Mouse (Mus musculus) cerebellum, adult 11-12 months (tissue): ENCODE results near the gene Elavl4.

Source experiments
- DNase-seq: peaks from one replicate; pipeline ENCODE4 v3.0.0; 2022

The Elavl4 gene

DNA sequence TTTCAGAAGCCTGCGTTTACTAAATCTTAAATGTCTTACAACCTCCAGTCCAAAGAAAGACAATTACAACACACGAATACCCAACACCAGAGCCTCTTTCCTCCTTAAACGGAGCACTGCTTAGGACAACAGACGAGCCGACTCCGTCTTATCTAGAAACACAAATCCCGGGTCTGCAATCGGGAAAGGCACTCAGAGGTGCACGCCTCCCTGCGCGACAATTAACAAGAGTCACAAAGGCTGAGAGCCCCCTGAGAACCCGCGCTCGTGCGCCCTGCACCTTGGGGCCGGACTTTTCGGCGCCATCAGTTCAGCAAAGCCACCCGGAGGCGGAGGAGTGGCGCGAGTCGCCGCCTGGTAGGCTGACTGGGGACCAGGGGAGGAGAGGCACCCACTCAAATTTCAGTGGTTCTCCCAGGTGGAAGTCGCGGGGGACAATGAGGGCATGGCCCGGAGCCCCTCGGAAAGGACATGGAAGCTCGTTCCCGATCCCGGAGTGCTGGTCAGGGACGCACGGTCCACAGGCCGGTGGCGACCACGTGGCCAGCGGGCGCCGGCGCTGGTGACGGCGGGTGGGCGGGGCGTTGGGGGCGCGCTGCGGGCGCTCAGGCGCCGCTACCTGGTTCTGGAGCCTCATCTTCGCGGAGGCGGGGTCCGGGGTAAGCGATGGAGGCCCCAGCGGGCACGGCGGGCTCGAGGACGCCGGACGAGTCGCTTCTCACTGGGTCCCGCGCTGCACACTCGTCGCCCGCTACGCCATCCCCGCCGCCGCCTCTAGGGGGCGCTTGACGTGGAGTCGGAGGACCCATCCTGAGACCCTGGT lies at the start of gene Elavl4:
Elavl4 (minus strand) TSS at position 732 of the 823 bp plus-strand sequence.
- peak; percentile 69 for DNase-seq

DNA sequence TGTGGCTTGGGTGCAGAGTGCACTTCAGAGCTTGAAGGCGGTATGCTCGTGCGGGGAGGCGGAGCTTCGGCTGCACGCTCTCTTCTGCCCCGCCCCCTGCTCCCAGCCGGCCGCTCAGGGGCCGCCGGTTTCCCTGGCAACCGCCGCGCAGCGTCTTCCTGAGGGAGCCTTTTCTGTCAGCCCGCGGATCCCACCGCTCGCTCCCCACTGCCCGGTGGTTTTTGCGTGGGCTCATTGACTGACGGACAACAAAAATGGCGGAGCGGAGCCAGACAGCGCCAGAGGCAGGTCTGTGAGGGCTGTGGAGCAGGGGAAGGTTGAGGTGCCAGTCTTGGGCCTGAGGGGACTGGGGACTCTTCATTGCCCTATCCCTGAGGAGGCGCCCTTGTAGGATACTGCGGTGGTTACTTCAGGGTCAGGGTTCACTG lies 45.9 kb upstream of the Elavl4 start, which contains the start of gene Agbl4:
Agbl4 (plus strand) TSS at position 44 of the 428 bp plus-strand sequence.
- peak; percentile 31 for DNase-seq

DNA sequence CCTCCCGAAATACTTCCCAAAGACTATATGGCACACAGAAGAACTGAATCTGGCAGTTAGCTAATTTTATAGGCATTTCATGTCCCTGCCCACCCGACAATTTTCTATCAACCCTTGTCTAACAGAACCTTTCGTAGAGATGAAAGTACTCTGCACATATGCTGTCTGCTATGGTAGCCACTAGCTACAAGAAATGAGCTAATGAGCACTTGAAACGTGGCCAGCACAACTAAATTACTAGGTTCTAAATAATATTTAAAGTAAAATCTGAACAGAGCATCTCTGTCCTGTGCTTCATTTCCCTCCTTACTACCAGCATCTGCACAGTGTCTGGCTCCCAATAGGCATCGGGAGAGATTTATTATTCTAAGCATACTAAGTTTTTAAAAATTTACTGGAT lies 44.5 kb upstream of the Elavl4 start:
- no peak for DNase-seq

DNA sequence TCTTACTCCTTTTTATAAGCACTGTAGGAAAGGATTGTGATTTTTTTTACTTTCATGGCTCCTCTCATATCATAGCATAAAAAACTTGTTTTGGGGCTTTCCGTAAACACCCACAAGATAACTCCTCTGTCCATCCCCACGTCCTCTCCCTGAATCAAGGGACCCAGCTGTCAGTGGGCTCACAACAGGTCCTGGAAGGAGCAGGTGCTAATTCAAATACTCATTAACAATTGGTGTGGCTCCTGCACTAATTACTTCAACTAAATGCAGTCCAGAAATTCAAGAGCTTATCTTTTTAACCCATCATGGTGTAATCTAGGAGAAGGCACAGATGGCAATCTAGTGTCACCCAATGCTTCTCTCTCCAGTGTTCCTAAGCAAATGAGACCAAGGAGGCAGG lies 8.9 kb upstream of the Elavl4 start:
- DNase-seq, result no peak

DNA sequence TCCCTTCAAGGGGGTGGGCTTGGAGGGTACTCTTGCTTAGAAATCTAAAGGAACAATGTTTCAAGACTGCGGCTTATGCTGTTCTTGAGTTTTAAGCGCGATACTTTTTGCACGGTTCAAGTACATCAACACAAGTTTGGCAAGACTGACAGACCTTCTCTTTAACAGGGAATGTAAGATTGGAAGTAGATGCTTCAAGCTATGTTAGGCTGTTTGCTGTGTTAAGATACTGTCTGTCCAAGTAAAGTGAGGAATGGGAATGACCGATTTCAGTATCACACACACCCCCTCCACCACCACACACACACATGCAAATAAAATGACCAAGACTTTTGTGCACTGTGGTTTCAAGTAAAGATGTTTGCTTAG lies 276 bp upstream of the Elavl4 start:
- no peak for DNase-seq

DNA sequence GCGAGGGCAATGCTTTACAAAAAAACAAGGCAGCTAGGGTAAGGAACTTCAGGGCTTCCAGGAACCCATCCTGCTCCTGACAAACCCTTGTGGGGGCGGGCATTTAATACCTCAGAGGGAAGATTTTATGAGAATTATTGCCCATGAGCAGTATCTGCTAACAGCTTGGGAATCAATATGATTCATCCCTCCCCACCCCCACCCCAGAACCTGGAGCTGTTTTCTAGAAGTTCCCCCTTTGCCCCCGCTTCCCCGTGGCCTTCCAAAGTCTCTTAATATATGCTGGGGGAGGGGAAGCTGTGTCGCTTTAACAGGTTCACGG lies 892 bp downstream of the Elavl4 start:
- DNase-seq, result no peak

DNA sequence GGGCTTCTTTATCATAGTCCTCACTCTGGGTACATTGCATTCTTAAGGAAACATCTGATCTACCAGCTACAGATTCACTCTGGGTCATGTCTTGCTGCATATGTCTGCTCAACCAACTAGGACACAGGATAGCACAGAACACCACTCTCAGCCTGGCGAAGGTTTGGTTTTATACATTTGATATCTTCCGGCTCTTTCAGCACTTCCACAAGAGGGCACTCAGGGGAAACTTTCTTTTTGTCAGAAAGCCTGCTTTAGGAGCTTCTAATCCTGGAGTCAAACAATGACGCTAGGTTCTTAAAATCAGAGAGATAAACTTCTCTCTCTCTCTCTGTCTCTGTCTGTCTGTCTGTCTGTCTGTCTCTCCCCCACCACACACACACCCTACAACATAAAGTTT lies 27.8 kb downstream of the Elavl4 start:
- no peak for DNase-seq

DNA sequence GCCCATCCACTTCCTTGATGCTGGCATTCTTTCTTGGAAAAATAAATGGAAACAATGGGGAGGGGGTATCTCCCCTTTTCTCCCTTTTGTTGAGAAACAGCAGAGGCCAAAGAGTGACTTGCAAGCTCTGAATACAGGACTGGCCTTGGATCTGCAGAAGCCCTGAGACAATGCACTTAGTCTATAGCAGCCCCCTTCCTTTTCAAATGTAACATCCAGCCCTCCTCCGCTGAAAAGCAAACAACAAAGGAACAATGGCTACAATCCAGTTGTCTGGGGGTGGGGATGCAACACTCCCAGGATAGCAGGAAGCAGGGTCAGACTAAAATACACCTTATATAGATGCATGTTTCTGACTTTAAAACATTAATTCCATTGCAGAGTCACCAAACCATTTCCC lies 39.6 kb downstream of the Elavl4 start:
- no peak for DNase-seq

DNA sequence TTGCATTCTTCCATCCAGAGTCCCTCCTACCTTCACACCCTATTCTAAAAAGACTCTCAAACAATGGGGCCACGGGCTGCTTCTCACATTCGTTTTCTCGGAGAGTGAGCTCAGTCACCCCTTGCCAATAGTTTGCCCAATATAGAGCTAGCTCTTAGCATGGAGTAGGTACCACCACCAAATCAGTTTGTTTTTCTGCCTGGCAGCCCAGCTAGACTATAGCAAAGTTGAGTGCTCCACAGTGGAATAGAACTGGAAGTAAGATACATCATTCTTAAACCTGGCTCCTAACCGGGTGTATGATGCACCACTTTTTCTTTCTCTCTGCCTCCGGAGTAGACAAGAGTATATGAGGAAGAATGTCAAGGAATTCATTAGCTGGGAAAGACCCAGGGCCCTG lies 44.7 kb downstream of the Elavl4 start:
- DNase-seq, result no peak

DNA sequence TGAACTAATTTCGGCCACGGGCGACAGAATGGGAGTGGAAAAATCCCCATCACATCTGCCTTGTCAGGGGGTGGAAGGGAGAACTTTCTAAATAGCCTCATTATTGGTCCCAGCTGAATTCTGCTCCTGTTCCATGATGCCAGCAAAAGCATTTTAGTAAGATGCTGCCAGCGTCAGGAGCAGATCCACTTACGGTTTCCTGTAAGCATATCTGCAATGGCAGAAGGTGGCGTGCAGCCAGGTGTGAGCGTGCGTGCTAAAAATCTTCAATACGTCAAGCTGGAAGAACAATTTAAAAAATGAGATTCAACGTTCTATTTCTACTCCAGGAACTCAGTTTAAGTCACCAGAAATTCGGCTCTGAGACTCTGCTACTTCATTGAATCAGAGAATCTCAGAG lies 45.1 kb downstream of the Elavl4 start:
- no peak for DNase-seq

DNA sequence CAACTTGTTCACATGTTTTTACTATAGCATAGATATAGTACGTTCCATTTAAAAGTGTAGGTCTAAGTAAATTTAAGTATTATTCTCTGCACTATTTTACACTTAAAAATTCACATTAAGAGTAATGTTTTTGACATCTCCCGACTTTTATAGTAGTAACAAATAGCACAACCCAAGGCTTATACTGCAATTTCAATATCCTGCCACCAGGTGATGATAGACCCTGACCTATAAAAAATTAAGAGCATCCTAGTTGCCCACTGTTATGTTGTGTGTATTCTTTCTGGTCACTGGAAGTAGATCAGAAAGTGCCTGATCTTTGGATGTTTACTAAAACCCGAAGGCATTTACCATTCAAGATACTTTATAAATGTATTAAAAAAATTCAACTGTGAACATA lies 55.9 kb downstream of the Elavl4 start:
- no peak for DNase-seq

DNA sequence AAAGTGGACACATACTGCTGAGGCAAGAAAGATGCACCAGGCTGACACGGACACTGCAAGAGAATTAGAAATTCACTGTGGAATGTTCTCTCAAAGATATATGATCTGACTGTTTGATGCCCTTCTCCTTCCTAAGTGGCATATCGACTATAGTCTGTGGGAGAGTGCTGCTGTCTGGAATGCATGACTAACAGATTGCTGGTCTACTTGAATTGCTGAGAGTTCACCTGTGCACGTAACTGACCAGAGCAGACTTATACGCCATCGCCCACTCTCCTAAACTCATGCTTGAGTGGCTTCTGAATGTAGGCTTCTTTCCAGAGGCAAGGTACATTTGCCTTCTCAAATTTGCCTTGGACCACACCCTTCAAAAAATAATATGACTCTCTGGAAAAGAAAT lies 58.5 kb downstream of the Elavl4 start:
- no peak for DNase-seq

DNA sequence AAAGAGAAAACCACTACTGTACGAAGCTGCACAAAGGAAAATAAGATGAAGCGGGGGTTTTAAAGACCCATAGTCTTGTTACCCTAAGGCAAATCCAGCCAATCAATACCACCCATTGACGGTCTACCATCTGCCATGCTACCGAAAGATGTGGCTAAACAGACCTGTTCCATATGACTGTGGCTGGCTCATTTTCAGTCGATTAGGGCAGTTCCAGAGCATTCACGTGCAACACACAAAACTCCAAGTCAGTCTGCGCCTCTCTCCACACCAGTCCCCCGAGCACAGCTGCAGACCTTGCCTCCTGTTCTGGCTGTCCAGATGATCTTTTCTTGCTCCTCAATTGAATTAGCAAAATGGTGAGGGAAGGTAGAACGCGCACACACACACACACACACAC lies 59.2 kb downstream of the Elavl4 start:
- no peak for DNase-seq

DNA sequence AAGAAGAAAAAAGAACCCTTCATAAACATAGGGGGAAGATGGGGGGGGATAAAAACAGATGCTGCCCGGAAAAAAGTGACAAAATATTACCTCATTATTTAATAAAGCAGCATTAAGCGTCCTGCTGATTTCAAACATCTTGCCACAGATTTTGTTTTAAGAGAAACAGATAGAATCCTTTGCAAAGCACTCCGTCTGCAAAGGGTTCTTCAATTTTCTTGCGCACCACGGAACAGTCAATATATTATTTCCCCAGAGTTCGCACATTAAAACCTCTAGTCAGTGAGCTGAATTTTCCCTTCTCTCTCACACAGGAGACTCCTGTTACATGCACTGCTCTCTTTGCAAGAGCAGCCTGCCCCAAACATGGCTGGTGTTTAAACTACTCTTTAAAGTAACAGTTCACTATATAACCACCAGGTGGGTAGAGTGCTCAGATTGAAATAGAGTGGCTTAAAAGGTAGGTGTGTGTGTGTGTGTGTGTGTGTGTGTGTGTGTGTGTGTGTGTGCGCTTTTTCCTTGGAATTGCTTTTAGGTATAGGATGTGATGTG lies 61.1 kb downstream of the Elavl4 start:
- DNase-seq, result peak; percentile 36

DNA sequence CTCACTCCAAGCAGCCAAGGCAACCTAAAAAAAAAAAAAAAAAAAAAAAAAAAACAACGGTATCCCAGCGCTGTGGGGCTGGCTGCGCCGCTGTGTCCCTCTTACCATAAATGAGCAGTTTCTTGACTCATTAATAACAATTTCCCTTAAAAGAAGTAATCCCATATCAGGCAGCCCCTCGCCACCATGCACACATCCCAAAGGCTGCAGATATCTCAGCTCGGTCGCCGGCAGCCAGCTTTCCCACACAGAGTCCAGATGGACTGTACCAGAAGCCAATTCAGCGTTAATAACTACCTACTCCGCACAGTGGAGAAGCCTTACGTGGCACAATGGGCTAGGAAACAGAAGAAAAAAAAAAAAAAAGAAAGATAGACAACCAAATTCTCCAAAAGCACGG lies 61.7 kb downstream of the Elavl4 start:
- peak; percentile 75 for DNase-seq

DNA sequence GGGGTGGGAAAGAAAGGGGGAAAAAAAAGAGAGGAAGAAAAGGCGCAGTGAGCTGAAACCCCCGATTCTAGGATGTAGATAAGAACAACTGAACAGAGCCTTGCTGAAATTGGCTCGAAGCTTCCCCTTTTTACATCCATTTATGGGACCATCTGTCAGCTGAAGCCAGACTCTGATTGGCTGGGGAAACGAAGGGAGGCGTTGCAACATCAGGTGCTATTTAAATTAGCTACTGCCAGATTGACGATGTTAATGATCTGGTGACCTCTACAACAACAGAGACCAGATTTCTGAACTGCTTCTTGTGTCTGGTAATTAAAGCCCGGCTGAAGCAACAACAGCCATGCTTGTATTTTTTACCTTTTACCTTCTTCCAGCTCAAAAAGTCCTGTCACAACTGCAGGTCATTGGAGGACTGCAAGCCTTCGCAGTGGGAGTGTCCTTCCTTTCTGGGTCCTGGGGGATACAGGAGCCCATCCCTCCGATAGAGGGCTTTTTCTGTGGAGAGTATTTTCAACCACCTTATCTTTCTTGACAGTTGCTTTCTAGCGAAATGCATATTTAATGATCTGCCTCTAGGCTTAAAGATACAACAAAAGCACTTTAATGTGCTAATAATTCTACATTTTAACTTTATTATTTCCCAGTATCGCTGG lies 64.2 kb downstream of the Elavl4 start:
- DNase-seq, result peak; percentile 84

DNA sequence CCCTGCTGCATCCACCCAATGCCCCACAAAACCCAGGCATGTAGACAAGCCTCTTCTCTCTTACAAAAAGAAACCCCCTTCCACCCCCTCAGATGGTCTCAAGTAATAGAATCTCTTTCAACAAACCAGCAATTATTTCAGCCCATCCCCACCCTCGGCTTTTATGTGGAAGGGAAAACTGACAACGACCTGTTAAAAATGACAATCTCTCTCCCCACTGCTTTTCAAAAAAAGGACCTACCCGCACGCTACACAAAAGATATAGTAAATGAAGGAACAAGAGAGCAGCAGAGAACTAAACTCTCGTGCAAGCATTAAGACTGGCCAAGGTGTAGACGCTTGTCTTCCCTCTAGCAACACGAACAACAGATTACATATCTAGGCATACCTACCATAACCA lies 64.9 kb downstream of the Elavl4 start:
- no peak for DNase-seq

DNA sequence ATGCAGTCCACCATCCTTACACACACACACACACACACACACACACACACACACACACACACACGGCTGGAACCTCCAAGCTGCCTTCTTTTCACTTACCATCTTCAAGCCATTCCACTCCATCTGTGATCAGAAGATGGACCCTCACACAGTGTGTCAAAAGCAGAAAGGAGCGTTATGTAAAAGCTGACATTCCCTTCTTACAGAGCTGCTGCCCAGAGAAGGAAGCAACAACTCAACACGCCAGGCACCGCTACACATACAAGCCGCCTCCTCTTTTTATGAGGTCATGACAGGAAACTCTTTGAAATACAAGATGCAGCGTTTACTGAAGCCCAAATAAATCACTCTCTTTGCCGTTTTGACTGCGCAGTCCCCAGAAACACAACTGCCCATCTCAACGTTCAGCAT lies 65.3 kb downstream of the Elavl4 start:
- DNase-seq, result peak; percentile 71

DNA sequence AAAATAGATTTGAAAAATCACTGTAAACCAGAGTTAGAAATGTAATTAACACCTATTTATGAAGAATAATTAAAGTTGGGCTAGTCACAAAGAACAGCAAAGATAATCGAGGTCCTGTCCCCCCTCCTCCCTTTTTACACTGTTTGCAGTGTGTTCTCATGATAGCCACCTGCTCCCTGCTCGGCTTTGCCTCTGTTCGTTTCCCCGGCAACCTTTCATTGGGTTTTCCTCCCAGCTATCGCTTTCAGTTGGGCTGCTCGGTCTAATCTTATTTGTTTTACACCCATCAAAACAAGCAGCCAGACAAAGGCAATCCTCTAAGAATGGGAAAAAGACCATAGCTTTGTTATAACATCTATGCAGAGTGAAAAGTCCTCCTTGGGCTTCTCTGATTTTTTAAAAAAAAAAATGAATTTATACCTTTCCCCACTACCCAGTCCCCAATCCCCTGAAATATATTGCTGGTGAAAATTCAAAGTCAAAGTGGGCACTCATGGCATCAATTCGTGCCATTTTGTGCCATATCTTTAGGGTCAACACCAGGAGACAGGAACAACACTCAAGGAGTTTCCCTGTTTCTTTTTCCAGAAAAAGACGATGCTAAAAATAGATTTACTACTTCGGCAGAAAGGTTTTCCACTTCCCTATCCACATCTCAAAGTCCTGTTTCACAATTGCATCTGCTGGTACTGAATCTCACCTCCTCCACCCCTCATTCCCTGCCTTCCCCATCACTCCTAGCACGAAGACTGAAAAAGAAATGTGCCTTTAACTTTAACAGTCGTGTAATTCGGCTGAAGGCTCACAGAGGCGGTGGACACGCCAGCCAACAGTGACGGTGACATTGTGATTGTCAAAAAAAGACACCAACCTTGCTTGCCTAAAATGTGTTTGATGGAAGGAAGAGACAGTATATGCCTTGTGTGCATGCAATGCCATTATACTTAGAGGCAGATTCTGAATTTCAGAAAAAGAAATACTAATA lies 66.1 kb downstream of the Elavl4 start:
- DNase-seq, result peak; percentile 57

DNA sequence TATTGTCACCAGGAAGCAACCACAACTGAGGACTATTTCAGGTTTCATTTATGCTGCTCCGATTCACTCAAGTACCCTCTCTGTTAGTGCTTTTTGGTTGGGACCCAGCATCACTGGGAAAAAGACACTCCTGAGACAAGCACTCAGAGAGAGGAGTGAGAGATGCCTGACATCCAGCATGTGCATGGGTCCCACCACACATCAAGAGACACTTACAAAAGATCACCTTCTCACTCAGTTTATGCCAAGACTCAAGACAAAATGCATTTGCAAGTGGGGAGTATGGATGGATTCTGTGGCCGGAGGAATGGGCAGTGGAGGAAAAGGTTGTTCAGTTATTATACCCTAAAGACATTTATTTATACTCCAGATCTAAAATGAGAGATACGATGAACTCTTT lies 67.3 kb downstream of the Elavl4 start:
- peak; percentile 17 for DNase-seq

DNA sequence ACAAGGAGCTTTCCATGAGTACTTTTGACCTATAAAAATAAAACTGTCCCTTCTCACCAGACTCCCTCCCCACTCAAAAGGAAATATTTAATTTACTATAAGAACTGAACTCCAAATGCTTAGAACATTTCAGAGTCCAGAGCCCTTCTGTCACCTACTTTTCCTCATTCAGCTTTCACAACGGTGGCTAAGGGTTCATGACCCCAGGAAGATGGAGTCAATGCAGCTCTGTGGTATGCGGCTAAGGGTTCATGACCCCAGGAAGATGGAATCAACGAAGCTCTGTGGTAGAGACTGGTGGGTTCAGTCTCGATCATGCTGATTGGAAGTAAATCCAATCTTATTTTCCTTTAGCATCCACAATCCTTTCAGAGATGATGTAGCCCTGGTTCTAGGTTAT lies 81.7 kb downstream of the Elavl4 start:
- no peak for DNase-seq

DNA sequence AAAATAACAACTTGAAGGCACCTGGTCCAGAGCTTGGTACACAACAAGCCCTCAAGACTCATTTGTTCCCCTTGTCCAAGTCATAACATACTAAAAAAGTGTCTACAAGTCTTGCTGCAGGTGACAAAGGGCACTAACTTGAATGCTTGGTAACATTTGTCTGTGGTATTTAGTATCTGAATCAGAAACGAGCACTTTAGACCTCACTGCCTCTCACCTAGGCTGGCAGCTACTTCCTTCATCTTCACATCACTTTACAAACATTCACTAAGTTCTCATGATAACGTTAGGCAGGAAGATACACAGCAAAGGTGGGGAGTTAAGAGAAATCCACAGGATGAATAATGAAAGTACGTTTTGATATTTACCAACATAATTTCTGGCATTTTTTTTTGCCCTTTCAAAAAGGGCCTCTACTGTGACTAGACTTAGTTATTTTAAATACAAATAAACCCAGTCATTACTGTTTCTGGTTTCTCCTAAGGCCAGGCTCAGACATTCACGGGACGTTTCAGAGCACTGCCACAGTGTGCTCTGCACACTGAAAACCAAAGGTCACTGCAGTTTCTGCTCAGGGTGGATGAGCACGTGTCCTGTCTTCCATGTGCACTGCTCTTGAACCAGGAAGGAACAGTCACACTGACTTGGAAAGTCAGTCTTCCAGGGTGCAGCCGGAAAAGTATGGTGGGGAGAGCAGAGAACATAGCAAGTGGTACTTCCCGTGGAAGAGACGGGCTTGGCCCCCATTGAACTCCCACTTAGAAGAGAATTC lies 84.7 kb downstream of the Elavl4 start:
- no peak for DNase-seq
